Mouse (Mus musculus) limb, embryonic 13.5 days (tissue): Measurements from ENCODE around the gene Gm28551. TPM values are rescaled to one million over a fixed set of nuclear protein-coding genes. Genes with fewer than 3 reads are reported as not detected.

ENCODE experiments used
- ATAC-seq: fragments of 200-750 bp; cut with Nextera tagmentation; 2 replicates; pipeline ENCODE4 v1.8.0; 2017; ENCODE audit warnings: low read depth, moderate number of reproducible peaks, moderate TSS enrichment; ENCODE audit not compliant: low FRiP score
- H3K27ac ChIP-seq: fragments of 300-500 bp; sonication (generic); 2 replicates; pipeline ENCODE4 v1.5.1; 2015; ENCODE audit warnings: inconsistent platforms, mild to moderate bottlenecking, moderate library complexity
- H3K27me3 ChIP-seq: fragments of 300-500 bp; sonication (generic); 2 replicates; pipeline ENCODE4 v1.6.1; 2015; ENCODE audit warnings: mild to moderate bottlenecking, inconsistent platforms
- H3K36me3 ChIP-seq: fragments of 300-500 bp; sonication (generic); 2 replicates; pipeline ENCODE4 v1.6.1; 2015; ENCODE audit warnings: inconsistent platforms, mild to moderate bottlenecking, moderate library complexity
- H3K4me1 ChIP-seq: fragments of 300-500 bp; sonication (generic); 2 replicates; pipeline ENCODE4 v1.6.1; 2015; ENCODE audit warnings: inconsistent platforms
- H3K4me2 ChIP-seq: fragments of 300-500 bp; sonication (generic); replicated peaks from 2 replicates; pipeline ENCODE4 v1.6.1; 2015; ENCODE audit warnings: inconsistent platforms, mild to moderate bottlenecking, moderate library complexity
- H3K4me3 ChIP-seq: fragments of 300-500 bp; sonication (generic); 2 replicates; pipeline ENCODE4 v1.5.1; 2015; ENCODE audit warnings: moderate library complexity, mild to moderate bottlenecking, inconsistent platforms
- H3K9ac ChIP-seq: fragments of 300-500 bp; sonication (generic); 2 replicates; pipeline ENCODE4 v1.6.1; 2015; ENCODE audit warnings: mild to moderate bottlenecking, inconsistent platforms
- H3K9me3 ChIP-seq: fragments of 300-500 bp; sonication (generic); 2 replicates; pipeline ENCODE4 v1.6.1; 2016; ENCODE audit warnings: inconsistent platforms
- whole genome bisulfite sequencing: fragments of 180-500 bp; shearing (Covaris S2); methylation state at CpG from one replicate; pipeline ENCODE4 v1.1.7; 2015; 5-methylcytosine and 5-hydroxymethylcytosine counted together
- polyA plus RNA-seq: library from polyadenylated mRNA; unstranded; fragments of >200 nt; fragmentation: Nextera tagmentation; extraction: Ambion mirVana; gene quantifications from 2 replicates; pipeline ENCODE4 v1.2.1, GENCODE M21; 2015

The Gm28551 gene
- polyA plus RNA-seq, 1 experiment from 2014 or later = 1.3 TPM

DNA sequence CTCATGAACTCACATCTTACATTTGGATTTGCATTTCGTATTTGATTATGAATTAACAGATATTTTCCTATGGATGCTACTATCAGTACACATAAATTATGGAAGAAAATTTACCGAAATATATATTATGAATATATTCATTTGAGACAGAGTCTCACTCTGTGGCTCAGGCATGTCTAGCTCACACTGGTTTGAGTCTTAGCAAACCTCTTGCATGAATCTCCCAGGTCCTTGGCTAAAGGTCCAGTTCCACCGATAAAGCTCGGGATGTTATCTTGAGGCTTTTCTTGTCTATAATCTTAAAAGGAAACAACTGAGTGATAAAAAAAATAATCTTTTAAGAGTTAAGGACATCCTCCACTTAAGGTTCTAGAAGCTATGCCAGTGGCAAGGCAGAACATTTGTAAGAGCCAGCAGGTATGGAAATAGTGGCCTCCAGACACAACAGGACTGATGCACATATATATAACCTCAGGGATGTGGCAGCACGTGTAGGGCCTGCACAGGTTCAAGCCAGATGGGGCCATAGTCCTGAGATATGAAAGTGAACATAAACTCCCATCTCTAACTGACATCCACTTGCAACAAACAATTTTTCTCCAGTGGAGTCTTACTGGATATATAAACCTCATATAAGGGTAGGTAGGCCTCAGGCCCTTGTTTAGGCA lies 27.5 kb downstream of the Gm28551 start:
- ATAC-seq = no peak
- Histone ChIP-seq H3K4me3 (no peak overlapping the region), H3K27me3 (no peaks in the 10 kb centered on the region), H3K9me3 (no peaks in the 10 kb centered on the region), H3K4me2 (no peak overlapping the region), H3K4me1 (no peaks in the 10 kb centered on the region), H3K9ac (no peak overlapping the region), H3K27ac (no peak overlapping the region), H3K36me3 (peaks cover 7% of the 10 kb centered on the region)
- 92% methylated on average over 5 of the region's 5 CpGs for WGBS

DNA sequence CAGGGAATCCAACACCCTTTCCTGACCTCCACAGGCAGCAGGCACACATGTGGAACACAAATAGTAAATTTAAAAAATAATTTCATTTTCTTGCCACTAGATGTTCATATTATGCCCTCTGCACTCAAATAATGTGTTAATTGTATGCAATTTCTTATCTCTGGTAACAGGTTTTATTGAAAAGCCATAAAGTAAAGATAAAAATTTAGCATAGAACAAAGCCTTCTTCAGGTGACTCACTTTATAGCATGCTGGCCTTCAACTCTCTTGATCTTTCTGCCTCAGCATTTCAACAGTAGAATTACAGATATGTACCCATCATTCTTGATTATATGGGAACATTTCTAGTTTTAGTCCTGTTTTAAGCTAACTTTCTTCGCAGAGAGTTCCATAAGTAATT lies 28.2 kb downstream of the Gm28551 start:
- Histone ChIP-seq H3K9ac (no peak overlapping the region), H3K27ac (no peak overlapping the region), H3K4me2 (no peak overlapping the region), H3K36me3 (peaks cover 7% of the 10 kb centered on the region), H3K27me3 (no peaks in the 10 kb centered on the region), H3K4me3 (no peak overlapping the region), H3K9me3 (no peaks in the 10 kb centered on the region), H3K4me1 (no peaks in the 10 kb centered on the region)
- 95% methylated on average over 1 of the region's 1 CpGs for WGBS
- ATAC-seq = no peak

DNA sequence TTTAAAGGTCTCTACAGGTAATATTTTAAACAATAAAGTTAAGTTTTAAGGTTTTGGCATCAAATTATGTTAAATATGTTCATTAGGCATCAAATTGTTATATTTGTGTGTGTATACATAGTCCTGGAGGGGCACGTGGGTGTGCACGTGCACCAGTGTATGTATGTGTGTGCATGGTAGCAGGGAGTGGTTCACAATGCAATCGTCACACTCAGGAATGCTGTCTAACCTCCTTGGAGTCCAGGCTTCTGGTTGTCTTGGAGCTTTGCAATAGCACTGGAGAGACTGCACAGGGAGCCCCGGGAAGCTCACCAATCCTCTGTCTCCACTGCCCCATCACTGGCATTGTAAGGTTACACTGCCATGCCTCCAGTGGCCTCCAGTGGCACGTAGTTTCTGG lies 29.2 kb downstream of the Gm28551 start:
- Histone ChIP-seq H3K27ac (no peak overlapping the region), H3K9ac (no peak overlapping the region), H3K9me3 (no peaks in the 10 kb centered on the region), H3K36me3 (peaks cover 12% of the 10 kb centered on the region), H3K4me2 (no peak overlapping the region), H3K27me3 (no peaks in the 10 kb centered on the region), H3K4me3 (no peak overlapping the region), H3K4me1 (no peaks in the 10 kb centered on the region)
- 92% methylated on average over 5 of the region's 5 CpGs for WGBS
- ATAC-seq = no peak

DNA sequence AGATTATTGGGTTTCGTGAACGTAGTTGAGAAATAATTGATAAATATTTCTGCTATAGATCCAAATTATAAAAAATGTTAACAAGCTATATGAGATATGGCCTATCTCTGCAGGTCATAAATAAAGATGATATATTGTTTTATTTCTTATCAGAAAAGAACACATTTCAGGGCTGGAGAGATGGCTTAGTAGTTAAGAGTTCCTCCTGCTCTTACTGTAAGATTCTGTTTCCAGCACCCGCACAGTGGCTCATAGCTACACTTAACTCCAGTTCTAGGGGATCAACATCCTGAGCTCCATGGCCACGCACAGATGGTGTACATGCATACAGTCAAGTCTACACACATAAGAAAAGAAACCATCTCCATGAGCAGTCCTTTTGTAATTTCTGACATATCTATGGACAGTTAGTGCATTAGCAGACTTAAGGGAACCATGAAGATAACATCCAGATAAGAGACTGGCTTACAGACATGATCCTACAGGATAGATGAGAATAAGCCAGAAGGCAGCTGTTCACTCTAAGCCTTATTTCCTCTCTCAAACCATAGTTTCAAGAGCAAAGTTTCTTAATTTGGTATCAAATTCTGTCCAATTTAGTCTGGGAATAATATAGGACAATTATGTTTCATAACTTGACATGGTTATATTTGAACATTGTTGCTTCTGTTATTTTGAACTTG lies 30.7 kb downstream of the Gm28551 start:
- no peak for ATAC-seq
- Histone ChIP-seq H3K27ac (no peak overlapping the region), H3K4me2 (no peak overlapping the region), H3K9me3 (no peaks in the 10 kb centered on the region), H3K4me3 (no peak overlapping the region), H3K36me3 (peaks cover 20% of the 10 kb centered on the region), H3K27me3 (no peaks in the 10 kb centered on the region), H3K4me1 (no peaks in the 10 kb centered on the region), H3K9ac (no peak overlapping the region)
- WGBS = 93% methylated on average over 4 of the region's 4 CpGs

DNA sequence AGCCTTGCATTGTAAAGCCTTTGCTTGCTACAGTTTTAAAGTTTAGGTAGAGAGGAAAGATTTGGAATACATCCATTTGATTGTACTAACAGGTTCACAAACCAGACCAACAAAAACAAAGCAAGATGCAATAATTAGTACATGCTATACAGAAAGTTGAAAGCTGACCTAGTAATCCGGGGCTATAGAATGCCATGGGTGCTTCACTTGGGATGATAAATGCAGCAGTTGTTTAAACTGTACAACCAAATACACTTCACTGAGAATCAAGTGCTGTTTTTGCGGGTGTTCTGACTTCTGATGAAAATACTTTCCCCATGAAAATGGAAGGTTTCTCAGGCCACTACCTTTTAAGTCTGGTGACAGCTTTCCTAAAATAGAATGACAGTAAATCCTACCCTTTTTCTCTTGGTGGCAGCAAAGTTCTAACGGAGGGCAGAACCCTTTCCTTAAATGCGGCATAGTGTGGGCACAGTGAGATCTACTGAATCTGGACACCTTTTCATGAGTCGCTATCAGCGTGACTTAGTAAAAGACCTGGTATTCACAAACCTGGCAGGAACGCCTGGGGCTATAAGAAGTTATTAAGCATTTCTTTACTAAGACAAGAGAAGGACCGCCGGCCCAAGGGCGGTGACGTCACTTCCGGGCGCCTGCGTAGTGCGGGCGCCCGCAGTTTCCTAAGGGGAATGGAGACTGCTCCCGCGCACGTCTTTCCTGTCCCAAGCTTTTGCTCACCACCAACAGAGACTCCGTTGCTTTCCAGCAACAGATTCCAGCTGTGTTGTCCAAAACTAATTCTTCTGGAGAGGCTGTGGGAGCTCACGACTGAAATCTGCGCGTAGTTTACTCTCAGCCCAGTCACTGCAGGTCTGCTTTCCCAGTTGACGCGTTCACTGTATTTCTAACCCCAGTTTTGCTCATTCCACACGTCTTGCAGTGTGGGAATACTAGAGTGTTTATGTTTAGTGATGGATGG lies 39.2 kb downstream of the Gm28551 start, which contains the start of gene Osgepl1:
TSS of gene Osgepl1 (plus strand) at position 636 of the 979 bp plus-strand sequence.
- Histone ChIP-seq H3K27ac (peak within 1 kb of the TSS; percentile 76), H3K9me3 (no peaks in the 10 kb centered on the region), H3K4me3 (peak within 1 kb of the TSS; percentile 58), H3K27me3 (no peaks in the 10 kb centered on the region), H3K4me2 (peak within 1 kb of the TSS; percentile 68), H3K9ac (peak within 1 kb of the TSS; percentile 73), H3K36me3 (peaks cover 14% of the 10 kb centered on the region), H3K4me1 (no peaks in the 10 kb centered on the region)
- peak; percentile 96 for ATAC-seq
- WGBS = 3% methylated on average over 27 of the region's 27 CpGs

DNA sequence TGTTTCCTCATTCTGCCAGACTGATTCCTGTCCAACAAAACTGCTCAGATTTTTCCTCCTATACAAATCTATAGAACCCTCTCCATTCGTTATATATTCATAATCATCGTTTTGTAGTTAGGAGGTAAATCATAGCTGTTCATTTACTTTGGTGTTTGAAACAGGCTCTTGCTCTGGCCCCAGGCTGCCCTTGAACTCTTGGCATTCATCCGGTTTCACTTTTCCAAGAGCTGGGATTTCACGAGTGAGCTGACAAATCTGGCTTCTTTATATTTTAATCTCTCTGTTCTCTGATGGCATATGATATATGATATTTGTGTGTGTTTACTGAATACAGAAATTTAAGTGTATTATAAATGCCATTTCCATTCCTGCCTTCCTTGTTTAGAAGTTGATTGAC lies 52.0 kb downstream of the Gm28551 start:
- H3K27ac ChIP-seq = no peak overlapping the region
- no peaks in the 10 kb centered on the region for H3K9me3 ChIP-seq
- peaks cover 9% of the 10 kb centered on the region for H3K36me3 ChIP-seq
- H3K4me3 ChIP-seq = no peak overlapping the region
- no peaks in the 10 kb centered on the region for H3K27me3 ChIP-seq
- WGBS = 79% methylated on average over 4 of the region's 4 CpGs
- H3K9ac ChIP-seq = no peak overlapping the region
- peaks cover 13% of the 10 kb centered on the region for H3K4me1 ChIP-seq
- no peak overlapping the region for H3K4me2 ChIP-seq
- no peak for ATAC-seq

DNA sequence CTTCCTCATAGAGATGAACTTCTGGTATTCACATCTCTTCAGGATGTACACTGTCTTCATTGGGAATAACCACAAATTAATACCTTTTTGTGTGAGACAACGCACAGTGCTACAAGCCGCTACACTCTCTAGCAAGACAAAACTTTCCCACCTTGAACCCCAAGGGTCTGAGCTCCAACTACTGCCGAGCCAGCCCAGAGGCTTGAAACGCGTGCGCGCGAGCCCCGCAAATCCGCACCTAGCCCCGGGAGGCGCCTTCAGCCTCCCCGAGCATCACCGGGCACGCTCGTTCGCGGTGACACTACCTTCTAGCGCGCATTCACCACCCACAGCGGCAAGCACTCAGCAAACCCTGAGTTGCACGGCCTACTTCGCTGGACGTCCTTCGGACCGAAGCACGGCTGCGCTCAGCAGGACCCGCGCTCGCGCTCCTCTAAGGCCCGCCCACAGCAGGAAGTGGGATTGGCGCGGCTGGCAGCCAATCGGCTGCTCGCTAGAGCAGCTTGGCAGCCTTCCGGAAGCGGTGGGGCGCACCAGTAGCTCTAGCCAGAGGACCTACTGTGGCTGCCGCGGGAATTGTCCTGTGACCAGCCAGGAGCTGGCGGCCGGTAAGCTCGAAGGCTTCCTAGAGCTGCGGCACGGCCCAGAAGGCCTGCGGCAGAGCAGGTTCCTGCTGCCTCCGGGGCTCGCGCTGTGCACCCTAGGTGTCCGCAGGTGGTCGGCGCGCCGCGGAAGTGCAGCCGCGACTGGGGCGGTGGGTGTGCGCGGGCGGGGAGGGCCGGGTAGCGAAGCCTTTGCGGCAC lies 55.7 kb downstream of the Gm28551 start, which contains the start of the genes Pms1, Ormdl1 and Gm28778:
TSS of gene Pms1 (minus strand) at position 438 of the 803 bp plus-strand sequence.
TSS of gene Ormdl1 (plus strand) at position 515 of the 803 bp plus-strand sequence.
TSS of gene Gm28778 (plus strand) at position 531 of the 803 bp plus-strand sequence.
- WGBS = under 1% methylated on average over 66 of the region's 66 CpGs
- H3K9ac ChIP-seq = peak within 1 kb of the TSS; percentile 91
- H3K36me3 ChIP-seq = peaks cover 11% of the 10 kb centered on the region
- no peaks in the 10 kb centered on the region for H3K27me3 ChIP-seq
- H3K27ac ChIP-seq = peak within 1 kb of the TSS; percentile 86
- no peaks in the 10 kb centered on the region for H3K9me3 ChIP-seq
- H3K4me1 ChIP-seq = peaks cover 13% of the 10 kb centered on the region
- H3K4me3 ChIP-seq = peak within 1 kb of the TSS; percentile 78
- ATAC-seq = peak; percentile 100
- peak within 1 kb of the TSS; percentile 65 for H3K4me2 ChIP-seq

DNA sequence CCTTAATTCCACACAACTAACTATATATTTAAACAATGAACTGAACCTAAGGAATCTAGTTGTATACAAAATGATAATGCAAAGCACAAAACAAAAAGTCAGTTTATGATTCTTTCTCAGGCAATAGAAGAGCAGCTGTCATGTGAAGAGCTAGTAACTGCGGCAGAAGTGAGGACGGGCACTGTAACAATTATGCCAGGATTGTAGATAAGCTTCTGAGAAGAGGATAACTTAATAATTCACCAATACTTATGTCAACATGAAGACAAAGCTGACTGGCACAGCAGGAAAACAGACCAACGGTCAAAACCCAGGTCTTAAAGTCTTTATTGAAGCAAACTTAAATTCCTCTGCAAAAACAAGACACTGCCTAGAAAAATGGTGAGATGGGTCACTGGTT lies 61.3 kb downstream of the Gm28551 start:
- no peak for ATAC-seq
- no peaks in the 10 kb centered on the region for H3K27me3 ChIP-seq
- no peak overlapping the region for H3K4me3 ChIP-seq
- 85% methylated on average over 3 of the region's 3 CpGs for WGBS
- H3K9ac ChIP-seq = no peak overlapping the region
- peaks cover 2% of the 10 kb centered on the region; the same call in 1 of the 2 replicates for H3K36me3 ChIP-seq
- H3K4me1 ChIP-seq = peaks cover 4% of the 10 kb centered on the region; the same call in 1 of the 2 replicates
- H3K9me3 ChIP-seq = 0 out of 2 replicates have a peak, but pooled peaks cover 3% of the 10 kb centered on the region
- no peak overlapping the region for H3K27ac ChIP-seq
- no peak overlapping the region for H3K4me2 ChIP-seq

Other genes starting within 250 kb of the Gm28551 start
- not detected in 2 replicates for gene 1700019A02Rik, start 165.0 kb downstream of the Gm28551 start, polyA plus RNA-seq
- 24.3 and 26.6 TPM in 2 replicates for gene Pms1, start 55.6 kb downstream of the Gm28551 start, polyA plus RNA-seq
- gene Ormdl1, start 55.6 kb downstream of the Gm28551 start, polyA plus RNA-seq = 45.8 and 46.7 TPM in 2 replicates
- not detected in 2 replicates for gene Gm28778, start 55.6 kb downstream of the Gm28551 start, polyA plus RNA-seq
- gene Osgepl1, start 39.0 kb downstream of the Gm28551 start, polyA plus RNA-seq = 19.3 and 19.5 TPM in 2 replicates
- gene Asdurf, start within 50 bp of the Gm28551 start, polyA plus RNA-seq = 1.2 and 18.1 TPM in 2 replicates
- 81.0 and 88.6 TPM in 2 replicates for gene Asnsd1, start 85 bp upstream of the Gm28551 start, polyA plus RNA-seq